Mouse (Mus musculus) telencephalon, adult 2 months (tissue): ENCODE results near the gene Papss1.
A peak's percentile ranks its signal among the peaks of the same experiment; 100 is the strongest.
"Not testable (repeated sequence)": the region's sequence is repeated elsewhere in the genome, so short reads cannot be mapped to it uniquely, and the experiment has no call there.

Experiments used
- DNase-seq: peaks from one replicate; pipeline ENCODE4 v3.0.0-alpha.2; 2011; ENCODE audit warnings: low read depth, low spot score

The Papss1 gene

GRCm38 (mm10) chr3:131564430-131565256 lies at the start of gene Papss1:
Gene Papss1 (plus strand): TSS chr3:131564768.
- peak; percentile 100 for DNase-seq

DNA sequence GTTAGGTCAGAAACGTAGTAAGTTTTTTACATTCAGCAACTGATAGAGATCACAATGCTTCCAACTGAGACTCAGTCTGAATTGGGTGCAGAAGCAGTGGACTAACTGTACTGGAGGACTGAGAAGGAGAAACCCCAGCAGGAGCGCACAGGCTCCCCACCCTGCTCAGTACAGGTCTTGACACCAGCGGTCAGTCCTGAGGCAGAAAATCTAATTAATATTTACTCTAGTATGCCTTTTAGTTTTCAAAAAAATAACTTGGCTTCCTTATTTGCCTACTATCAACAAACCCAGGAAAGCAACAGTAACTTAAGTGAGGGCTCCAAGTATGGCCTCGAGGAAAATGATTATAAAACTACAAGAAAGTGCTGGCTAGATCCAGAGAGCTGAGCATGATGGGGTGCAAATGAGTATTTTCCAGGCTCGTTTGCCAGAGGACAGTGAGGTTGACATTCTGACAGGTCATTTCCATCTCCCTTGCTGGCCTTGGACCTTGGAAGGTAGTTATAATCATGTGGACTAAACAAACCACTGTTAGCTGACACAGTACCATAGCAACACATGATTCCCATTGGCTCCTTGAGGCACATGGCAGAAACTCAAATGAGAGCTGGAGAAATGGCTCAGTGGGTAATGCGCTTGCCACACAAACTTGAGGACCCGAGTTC lies 48.1 kb upstream of the Papss1 start:
- no peak for DNase-seq

DNA sequence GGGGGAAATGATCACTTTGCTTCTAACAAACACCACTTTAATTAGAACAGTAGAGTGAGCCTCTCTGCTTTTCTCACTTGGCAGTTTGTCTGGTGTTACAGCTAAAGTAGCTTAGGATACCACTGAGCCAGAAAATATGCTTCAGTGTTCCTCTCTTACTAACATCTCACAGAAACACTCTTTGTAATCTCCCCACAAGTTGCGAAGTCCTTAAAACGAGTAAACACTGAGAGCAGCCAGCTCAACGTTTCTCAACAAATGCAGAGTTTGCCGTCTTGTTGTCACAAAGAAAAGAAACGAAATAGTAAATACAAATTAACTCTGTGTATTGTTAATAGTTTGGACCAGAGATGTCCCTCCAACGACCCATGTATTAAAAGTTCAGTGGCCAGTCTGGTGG lies 46.8 kb upstream of the Papss1 start:
- no peak for DNase-seq

DNA sequence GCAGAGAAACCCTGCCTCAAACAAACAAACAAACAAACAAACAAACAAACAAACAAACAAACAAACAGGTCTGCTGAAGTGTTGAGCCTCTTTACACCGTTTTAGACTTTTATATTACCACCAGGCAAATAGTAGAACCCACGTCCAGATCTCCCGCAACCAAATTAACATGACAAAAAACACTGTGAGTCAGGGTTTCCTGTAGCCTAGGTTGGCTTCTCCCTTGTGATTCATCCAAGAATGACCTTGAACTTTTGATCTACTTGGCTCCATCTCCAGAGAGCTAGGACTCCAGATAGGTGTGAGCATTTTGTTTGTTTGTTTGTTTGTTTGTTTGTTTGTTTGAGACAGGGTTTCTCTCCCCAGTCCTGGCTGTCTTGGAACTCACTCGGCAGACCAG lies 43.4 kb upstream of the Papss1 start:
- DNase-seq: no peak

DNA sequence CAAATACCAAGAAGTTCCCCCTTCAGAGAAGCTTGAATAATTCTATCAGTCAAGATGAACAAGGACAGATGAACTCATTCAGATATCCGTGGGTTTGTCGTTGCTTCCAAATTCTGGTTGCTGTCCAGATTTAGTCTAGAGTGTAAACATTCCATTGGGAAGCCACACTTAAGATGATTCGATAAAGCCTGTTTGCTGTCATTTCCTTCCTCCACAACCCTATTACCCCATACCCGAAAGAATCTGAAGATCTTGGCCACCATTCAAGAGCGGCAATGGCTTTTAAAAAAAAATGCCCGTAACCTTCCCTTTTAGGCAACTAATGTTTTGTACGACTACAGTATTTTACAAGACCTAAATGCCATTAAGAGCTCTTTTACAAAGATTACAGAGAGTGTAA lies 42.3 kb upstream of the Papss1 start:
- no peak for DNase-seq

GRCm38 (mm10) chr3:131523749-131524148 lies 40.8 kb upstream of the Papss1 start:
- DNase-seq: no peak

- no peak for DNase-seq
These were observed 40.4 kb upstream of the Papss1 start for GRCm38 (mm10) chr3:131524210-131524609.

- DNase-seq: no peak
These were observed 39.8 kb upstream of the Papss1 start for GRCm38 (mm10) chr3:131524779-131525178.

GRCm38 (mm10) chr3:131525229-131525628 lies 39.3 kb upstream of the Papss1 start:
- DNase-seq: no peak

GRCm38 (mm10) chr3:131541244-131541942 lies 23.2 kb upstream of the Papss1 start:
- DNase-seq: no peak

- DNase-seq: not testable (repeated sequence)
These were observed 17.0 kb upstream of the Papss1 start for GRCm38 (mm10) chr3:131547562-131547961.

DNA sequence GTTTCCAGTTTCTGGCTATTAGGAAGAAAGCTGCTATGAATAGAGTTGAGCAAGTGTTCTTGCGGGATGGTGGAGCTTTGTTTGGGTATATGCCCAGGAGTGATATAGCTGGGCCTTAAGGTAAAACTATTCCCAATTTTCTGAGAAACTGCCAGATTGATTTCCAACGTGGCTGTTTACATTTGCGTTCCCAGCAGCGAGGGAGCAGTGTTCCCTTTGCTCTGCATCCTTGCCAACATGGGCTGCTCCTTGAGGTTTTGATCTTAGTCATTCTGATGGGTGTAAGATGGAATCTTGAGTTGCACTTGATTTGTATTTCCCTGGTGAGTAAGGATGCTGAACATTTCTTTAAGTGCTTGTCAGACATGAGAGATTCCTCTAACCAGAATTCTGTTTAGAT lies 14.5 kb upstream of the Papss1 start:
- DNase-seq: no peak

DNA sequence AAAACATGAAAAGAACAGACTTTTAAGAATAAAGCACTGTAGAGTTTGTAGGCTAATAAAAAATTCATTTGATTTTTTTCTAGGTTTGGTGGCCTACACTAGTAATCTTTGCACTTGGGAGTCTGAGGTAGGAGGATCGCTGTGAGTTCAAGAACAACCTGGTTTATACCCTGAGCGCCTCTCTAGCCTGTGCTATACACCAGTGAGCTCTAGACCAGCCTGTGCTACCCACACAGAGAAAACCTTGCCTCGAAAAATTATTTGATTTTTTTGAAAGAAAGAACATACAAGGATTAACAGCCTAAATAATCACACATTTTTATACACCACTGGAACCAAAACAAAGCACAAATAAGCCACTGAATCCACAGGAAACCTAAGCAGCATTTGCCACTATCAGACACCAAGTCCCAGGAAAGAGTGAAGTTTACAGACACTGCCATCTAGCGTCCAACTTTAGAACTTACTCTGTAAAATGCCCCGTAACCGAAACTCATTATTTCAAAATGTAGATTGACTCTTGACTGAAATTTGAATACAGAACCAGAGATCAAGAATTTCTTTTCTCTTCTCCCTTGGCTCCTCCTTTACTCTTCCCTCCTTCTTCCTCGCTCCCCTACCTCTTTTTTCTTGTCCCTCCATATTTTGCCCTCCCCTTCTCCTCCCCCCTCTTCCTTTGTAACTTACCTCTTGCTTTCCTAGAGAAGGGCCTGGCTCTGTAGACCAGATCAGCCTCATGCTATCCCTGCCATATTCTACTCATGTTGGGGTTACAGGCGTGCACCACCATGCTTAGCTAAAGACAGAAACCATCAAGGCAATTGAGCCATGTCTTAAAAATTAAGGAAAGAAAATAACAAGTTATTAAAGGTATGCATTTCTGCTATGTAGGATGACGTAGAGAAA lies 12.0 kb upstream of the Papss1 start:
- DNase-seq: no peak

DNA sequence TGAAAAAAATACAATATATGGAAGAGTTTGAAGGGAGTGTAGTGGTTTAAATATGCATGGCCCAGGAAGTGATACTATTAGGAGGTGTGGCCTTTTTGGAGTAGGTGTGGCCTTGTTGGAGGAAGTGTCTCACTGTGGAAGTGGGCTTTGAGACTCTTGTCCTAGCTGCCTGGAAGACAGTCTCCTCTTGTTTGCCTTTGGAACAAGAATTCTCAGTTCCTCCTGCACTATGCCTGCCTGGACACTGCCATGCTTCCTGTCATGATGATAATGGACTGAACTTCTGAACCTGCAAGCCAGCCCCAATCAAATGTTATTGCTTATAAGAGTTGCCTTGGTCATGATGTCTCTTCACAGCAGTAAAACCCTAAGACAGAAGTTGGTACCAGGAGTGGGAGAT lies 8.8 kb upstream of the Papss1 start:
- no peak for DNase-seq

GRCm38 (mm10) chr3:131561591-131561990 lies 3.0 kb upstream of the Papss1 start:
- DNase-seq: no peak

- DNase-seq: peak; percentile 22
These were observed 666 bp downstream of the Papss1 start for GRCm38 (mm10) chr3:131565257-131565610.

DNA sequence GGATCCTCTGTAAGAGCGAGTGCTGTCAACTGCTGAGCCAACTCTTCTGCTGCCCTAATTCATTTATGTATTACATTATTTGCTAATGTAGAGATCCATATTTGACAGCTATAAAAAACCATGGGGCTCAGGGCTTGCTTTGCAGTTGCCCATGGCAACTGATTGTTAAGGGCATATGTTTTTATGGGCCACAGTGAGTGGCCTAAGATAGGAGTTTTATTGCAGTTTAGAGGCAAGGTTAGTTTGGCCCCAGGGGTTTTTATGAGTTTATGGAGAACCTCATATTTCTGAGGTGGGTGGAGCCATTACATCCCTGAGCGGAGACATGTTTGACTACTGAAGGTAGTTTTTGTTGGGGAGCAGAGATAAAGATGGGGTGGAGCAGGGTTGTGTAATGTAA lies 1.7 kb downstream of the Papss1 start:
- DNase-seq: no peak

DNA sequence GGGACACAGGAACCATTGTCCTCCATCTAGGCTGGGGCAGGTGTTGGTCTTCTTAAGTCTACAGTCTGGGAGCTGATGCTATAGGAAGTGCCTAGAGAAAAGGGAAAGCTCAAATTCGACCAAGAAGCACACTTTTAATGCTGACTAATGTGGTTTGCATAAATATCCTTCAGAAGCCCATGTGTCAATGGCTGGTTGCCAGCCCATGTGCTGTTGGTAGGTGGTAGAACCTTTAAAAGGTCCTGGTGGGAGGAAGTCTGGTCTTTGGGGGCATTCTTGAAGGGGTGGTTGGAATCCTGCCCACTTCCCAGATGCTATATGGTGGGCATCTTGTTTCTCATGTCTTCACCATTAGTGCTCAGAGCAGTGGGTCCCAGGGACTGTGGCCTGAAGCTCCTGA lies 5.9 kb downstream of the Papss1 start:
- DNase-seq: no peak

- DNase-seq: no peak
These were observed 9.0 kb downstream of the Papss1 start for GRCm38 (mm10) chr3:131573555-131573954.

DNA sequence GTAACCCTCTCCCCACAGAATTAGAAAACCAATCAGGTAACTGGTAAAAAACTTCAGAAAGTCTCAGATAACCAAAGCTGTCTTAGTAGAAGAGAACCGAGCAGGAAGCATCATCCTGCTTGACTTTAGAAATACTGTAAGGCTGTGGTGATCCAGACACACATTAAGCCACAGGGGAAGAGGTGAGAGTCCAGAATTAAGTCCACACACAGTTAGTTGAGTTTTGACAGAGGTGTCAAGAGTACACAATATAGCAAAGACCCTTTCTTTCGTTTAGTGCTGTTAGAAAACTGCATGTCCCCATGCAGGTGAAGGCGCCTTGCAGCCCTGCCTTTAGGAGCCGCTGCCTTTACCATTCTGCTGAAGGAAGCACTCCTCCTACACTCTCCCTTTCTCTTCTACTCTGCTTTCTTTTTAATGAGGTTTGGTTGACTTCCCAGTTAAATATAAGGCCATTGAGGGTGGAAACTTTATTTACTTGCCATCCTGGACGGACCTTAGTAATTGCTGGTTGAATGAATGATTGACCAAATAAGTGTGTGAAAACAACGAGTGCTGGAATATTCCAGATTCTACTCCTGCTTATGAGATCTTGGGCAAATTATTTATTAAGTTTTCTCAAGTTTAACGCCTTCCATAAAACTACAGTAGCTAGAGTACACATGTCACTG lies 14.0 kb downstream of the Papss1 start:
- DNase-seq: no peak

- no peak for DNase-seq
These were observed 15.5 kb downstream of the Papss1 start for GRCm38 (mm10) chr3:131580040-131580439.
